Mouse (Mus musculus) olfactory bulb, adult 2 months (tissue): ENCODE measurements around the gene Isy1.

Source experiments
- CTCF ChIP-seq: fragments of 200-500 bp; IDR thresholded peaks from 2 replicates; pipeline ENCODE4 v1.5.1; 2012; ENCODE audit warnings: low read depth, mild to moderate bottlenecking, low read length, moderate library complexity; ENCODE audit not compliant: insufficient read depth
- POLR2A ChIP-seq: fragments of 200-500 bp; IDR thresholded peaks from 2 replicates; pipeline ENCODE4 v1.6.1; 2012; ENCODE audit warnings: mild to moderate bottlenecking, low read depth, low read length, moderate library complexity; ENCODE audit not compliant: insufficient read depth

DNA sequence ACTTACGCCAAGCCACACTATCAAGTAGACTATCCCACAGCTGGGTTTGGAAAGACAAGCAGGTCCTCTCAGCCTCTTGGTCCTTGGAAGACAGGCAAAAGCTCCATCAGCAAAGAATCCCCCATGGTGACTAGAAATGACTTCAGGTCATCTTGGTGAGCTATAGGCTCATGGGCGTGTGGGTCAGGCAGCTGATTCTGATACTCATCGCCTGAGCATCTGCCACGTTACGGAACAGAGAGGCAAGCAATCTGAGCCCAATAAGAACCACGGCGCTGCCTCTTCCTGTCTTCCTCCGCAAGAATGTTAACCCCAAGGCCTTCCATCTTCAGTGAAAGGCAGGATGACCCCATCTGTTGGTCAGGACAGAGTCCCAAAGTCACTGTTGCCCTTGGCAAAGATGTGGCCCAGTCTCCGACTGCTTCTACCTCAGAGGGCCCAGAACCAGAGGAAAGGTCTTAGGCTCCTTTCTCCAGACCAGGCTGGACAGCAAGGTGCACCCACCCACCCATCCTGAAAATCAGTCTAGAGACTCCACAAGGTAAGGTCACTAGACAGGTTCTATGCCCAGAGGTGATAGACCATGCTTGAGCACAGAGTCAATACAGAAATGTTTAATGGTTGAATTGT is 50.2 kb downstream of the Isy1 start:
- TF ChIP-seq CTCF (no peak), POLR2A (no peak)
